In the genomic region with DNA sequence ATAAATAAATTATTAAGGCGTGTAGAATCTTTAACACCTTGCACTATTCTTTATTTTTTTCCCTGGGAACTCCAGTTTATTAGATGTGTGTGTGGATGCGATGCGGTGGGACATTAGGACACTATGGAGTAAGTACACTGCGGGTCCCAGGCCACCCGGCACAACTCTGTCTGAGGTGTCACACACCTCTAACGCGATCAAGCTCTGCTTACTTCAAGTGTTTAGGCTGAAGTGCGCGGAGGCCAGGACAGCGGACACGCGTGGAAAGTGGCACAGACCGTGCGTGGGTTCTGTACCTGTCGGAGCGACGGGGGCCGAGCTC, we compare ENCODE assay signal across 8 mouse cellular contexts. TPM values are rescaled to one million over a fixed set of nuclear protein-coding genes. Genes with fewer than 3 reads are reported as not detected.
A peak's percentile ranks its signal among the peaks of the same experiment; 100 is the strongest.
DNase-seq lines count a peak whose midpoint lies in the region; ATAC-seq lines count a peak whose summit lies in the region.

No protein-coding gene starts in this region.

- peaks cover 3% of the 10 kb centered on the region; the same call in 1 of the 2 replicates for H3K36me3 ChIP-seq in erythroblast, embryonic 14.5 days (ENCODE audit: control insufficient read depth)
- H3K36me3 ChIP-seq in liver, embryonic 13.5 days = no peaks in the 10 kb centered on the region

- no peaks in the 10 kb centered on the region for H3K9me3 ChIP-seq in erythroblast, embryonic 14.5 days (ENCODE audit: control insufficient read depth, low read length)
- 0 out of 2 replicates have a peak, but pooled peaks cover 5% of the 10 kb centered on the region for H3K9me3 ChIP-seq in liver, embryonic 13.5 days (replicated peaks)

- 2% methylated on average over 18 of the region's 18 CpGs for WGBS in liver, embryonic 13.5 days (ENCODE audit: insufficient replicate concordance)

- no peaks in the 10 kb centered on the region for H3K27me3 ChIP-seq in erythroblast, embryonic 14.5 days (ENCODE audit: control insufficient read depth)
- H3K27me3 ChIP-seq in liver, embryonic 13.5 days = no peaks in the 10 kb centered on the region

- H3K4me1 ChIP-seq in erythroblast, embryonic 14.5 days (ENCODE audit: control insufficient read depth) = peaks cover 42% of the 10 kb centered on the region
- peaks cover 46% of the 10 kb centered on the region for H3K4me1 ChIP-seq in liver, embryonic 13.5 days (replicated peaks)

- ATAC-seq in erythroblast, adult 5-6 weeks (replicated peaks; ENCODE audit: low FRiP score, poor library complexity, severe bottlenecking) = no peak
- ATAC-seq in liver, embryonic 13.5 days (ENCODE audit: low read depth) = peak; percentile 67

- H3K27ac ChIP-seq in liver, embryonic 13.5 days = peak overlapping the region; percentile 80

- peak; percentile 9 for DNase-seq in urinary bladder, postnatal 10 days (ENCODE audit: low spot score)
- no peak for DNase-seq in urinary bladder, postnatal 14 days (ENCODE audit: low spot score)
- no peak for DNase-seq in liver, embryonic 13.5 days
- no peak for DNase-seq in adrenal gland, postnatal 36 days
- DNase-seq in cerebellum, postnatal 36 days = no peak
- no peak for DNase-seq in spleen, postnatal 36 days (ENCODE audit: low spot score in 2 of 2)

- peak overlapping the region; percentile 96 for H3K4me3 ChIP-seq in erythroblast, embryonic 14.5 days (replicated peaks)
- peak overlapping the region; percentile 98 for H3K4me3 ChIP-seq in liver, embryonic 13.5 days (replicated peaks)

- peak overlapping the region; percentile 92 for H3K9ac ChIP-seq in liver, embryonic 13.5 days

- H3K4me2 ChIP-seq in liver, embryonic 13.5 days = peak overlapping the region; percentile 92

RNA-seq across cellular contexts. Expression of a gene that starts 0.4 kb away (rescaled TPM):
- 0.17 TPM in 2 replicates for polyA plus RNA-seq in erythroblast, embryonic 14.5 days (2012)
- 3.3 and 5.0 TPM in 2 replicates for total RNA-seq in erythroblast, adult 5-6 weeks (2015; ENCODE audit: low replicate concordance)
- 4.2 and 7.4 TPM in 2 replicates for total RNA-seq in erythroblast, adult 5-6 weeks (2017; ENCODE audit: low replicate concordance)
- 8.1 and 9.5 TPM in 2 replicates for polyA plus RNA-seq in liver, embryonic 13.5 days (2015; fragmentation: Nextera tagmentation; extraction: Ambion mirVana)
- total RNA-seq in adrenal gland, postnatal 36 days (2021) = 10 to 100 TPM; 14.5 to 16.6 TPM

RNA-seq across cellular contexts. Expression of a gene that starts 44.3 kb away (rescaled TPM):
- 0.35 and 0.37 TPM in 2 replicates for polyA plus RNA-seq in erythroblast, embryonic 14.5 days (2012)
- 14.6 and 15.7 TPM in 2 replicates for total RNA-seq in erythroblast, adult 5-6 weeks (2015; ENCODE audit: low replicate concordance)
- 8.9 and 13.2 TPM in 2 replicates for total RNA-seq in erythroblast, adult 5-6 weeks (2017; ENCODE audit: low replicate concordance)
- 18.2 and 23.8 TPM in 2 replicates for polyA plus RNA-seq in liver, embryonic 13.5 days (2015; fragmentation: Nextera tagmentation; extraction: Ambion mirVana)
- total RNA-seq in adrenal gland, postnatal 36 days (2021) = 10 to 100 TPM; 79.9 to 82.5 TPM

Comparison
In these comparisons a context has a peak if more than half of its experiments do, and no peak if none do; other contexts are left out.
1. RNA of a gene that starts 44.3 kb away (total RNA-seq): 79.9 to 82.5 TPM in adrenal gland, postnatal 36 days; 8.9 to 15.7 TPM in erythroblast, adult 5-6 weeks; every median in the first group is over 4 times any median in the second.